Mouse (Mus musculus): ENCODE measurements around the gene Xkr8.
"Not testable (repeated sequence)": the region's sequence is repeated elsewhere in the genome, so short reads cannot be mapped to it uniquely, and the experiment has no call there.

The Xkr8 gene

DNA sequence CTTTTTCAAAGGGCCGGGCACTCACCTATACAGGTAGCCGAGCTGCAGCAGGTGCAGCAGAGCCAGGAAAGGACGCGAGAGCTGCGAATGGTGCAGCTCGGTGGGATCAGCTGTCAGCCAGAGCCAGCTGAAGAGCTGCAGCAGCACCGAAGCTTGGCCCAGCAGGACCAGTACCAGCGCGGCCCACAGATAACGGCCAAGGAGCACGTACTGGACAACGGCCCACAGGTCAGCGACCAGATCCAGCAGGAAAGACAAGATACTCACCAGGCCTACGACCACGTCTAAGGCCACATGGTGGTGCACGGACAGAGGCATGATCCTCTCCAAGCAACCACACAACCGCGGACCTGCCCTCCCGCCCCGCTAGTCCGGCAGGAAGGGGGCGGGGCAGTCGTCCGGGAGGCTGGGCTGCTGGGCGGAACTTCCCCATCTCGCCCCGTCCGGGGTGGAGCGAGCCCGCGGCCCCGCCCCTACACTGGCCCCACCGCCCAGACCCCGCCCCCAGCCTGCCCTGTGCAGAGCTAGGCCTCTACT is at the start of gene Xkr8:
Gene Xkr8, minus strand, starts transcription at position 399 of the 537 bp plus-strand sequence.
- H3K27me3 ChIP-seq (ENCODE audit: insufficient read depth, low read length) = no peaks in the 10 kb centered on the region
- peaks cover 34% of the 10 kb centered on the region for H3K36me3 ChIP-seq (ENCODE audit: insufficient read depth, low read length)
- H3K9me3 ChIP-seq (ENCODE audit: low read length) = peaks cover 7% of the 10 kb centered on the region
- TF ChIP-seq POU5F1 (IDR thresholded peaks at IDR 0.05; ENCODE audit: borderline replicate concordance, low read length) = no peak
- no peak for TF ChIP-seq NANOG (IDR thresholded peaks at IDR 0.05; ENCODE audit: borderline replicate concordance, low read length)
- no peak for TF ChIP-seq CTCF (conservative IDR thresholded peaks at IDR 0.05; ENCODE audit: low read length)
- peak within 1 kb of the TSS; percentile 86 for H3K4me3 ChIP-seq (replicated peaks; ENCODE audit: low read length)
- H3K4me1 ChIP-seq (replicated peaks; ENCODE audit: low read depth, low read length) = peaks cover 56% of the 10 kb centered on the region

DNA sequence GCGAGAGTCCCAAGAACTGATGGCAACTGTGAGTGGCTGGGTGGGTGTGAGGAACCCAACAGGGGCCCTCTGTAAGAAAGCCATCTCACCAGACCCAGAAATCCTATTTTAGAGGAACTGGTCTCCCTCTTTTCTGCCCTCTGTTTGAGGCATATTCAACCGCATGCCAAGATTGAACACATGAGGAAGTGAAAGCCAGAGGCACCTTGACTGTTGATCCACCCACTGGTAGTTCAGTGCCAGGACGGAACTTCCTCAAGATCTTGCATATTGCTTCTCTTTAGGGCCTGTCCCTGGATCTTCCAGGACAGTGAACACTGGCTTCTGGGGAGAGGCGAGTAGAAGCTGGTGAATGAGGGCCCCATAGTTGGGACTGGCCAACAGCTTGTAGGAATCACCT is 47.9 kb upstream of the Xkr8 start:
- Histone ChIP-seq H3K36me3 (ENCODE audit: insufficient read depth, low read length) (peaks cover 58% of the 10 kb centered on the region), H3K4me1 (replicated peaks; ENCODE audit: low read depth, low read length) (peaks cover 48% of the 10 kb centered on the region), H3K4me3 (replicated peaks; ENCODE audit: low read length) (no peak overlapping the region), H3K27me3 (ENCODE audit: insufficient read depth, low read length) (no peaks in the 10 kb centered on the region), H3K9me3 (ENCODE audit: low read length) (no peaks in the 10 kb centered on the region)
- TF ChIP-seq CTCF (conservative IDR thresholded peaks at IDR 0.05; ENCODE audit: low read length) (no peak), POU5F1 (IDR thresholded peaks at IDR 0.05; ENCODE audit: borderline replicate concordance, low read length) (no peak), NANOG (IDR thresholded peaks at IDR 0.05; ENCODE audit: borderline replicate concordance, low read length) (no peak)

DNA sequence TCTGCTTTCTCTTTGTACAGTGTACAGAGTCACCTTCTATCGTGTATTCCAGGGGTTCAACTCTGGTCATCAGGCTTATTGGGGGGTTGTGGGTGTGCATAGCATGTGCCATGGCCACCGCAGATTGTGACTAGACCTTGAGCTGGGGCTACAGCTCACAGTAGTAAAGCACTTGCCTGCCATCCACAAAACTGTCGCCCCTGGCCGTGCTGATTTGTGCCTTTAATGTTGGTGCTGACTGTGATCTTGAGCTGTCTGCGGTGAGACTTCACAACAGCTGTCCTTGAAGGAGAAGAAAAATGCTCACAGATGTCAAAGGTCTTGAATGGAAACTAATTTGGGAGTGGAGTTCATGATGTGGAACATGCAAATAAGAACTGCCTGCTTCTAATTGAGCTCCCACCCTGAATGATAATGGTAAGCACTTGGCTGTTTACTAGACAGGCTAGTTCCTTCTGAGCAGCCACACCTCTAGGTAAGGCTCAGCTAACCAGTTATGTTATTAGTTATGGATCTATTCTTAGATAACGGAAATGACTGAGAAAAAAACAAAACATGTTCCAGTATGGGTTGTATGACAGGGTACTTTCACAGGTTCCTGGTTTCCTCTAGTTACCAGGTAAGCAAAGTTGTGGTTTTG is 46.3 kb upstream of the Xkr8 start:
- H3K4me3 ChIP-seq (replicated peaks; ENCODE audit: low read length) = no peak overlapping the region
- peaks cover 75% of the 10 kb centered on the region for H3K36me3 ChIP-seq (ENCODE audit: insufficient read depth, low read length)
- TF ChIP-seq POU5F1 (IDR thresholded peaks at IDR 0.05; ENCODE audit: borderline replicate concordance, low read length) = no peak
- no peak for TF ChIP-seq NANOG (IDR thresholded peaks at IDR 0.05; ENCODE audit: borderline replicate concordance, low read length)
- TF ChIP-seq CTCF (conservative IDR thresholded peaks at IDR 0.05; ENCODE audit: low read length) = no peak
- H3K4me1 ChIP-seq (replicated peaks; ENCODE audit: low read depth, low read length) = peaks cover 46% of the 10 kb centered on the region
- H3K27me3 ChIP-seq (ENCODE audit: insufficient read depth, low read length) = no peaks in the 10 kb centered on the region
- H3K9me3 ChIP-seq (ENCODE audit: low read length) = no peaks in the 10 kb centered on the region

DNA sequence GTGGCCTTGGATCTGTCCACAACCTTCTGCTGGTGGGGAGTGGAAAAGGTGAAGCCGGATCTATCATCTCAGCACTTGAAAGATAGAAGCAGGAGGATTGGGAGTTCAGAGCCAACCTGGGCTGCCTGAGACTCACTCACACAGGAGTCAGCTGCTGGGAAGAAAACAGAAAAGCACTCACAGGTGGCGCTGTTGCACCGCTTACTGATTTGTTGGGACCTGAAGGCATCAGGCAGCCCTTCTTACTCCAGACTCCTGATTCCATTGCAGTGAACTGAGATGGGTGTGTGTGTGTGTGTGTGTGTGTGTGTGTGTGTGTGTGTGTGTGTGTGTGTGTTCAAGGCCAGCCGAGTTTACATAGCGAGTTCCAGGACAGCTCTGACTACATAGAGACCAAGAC is 44.4 kb upstream of the Xkr8 start:
- Histone ChIP-seq H3K4me1 (replicated peaks; ENCODE audit: low read depth, low read length) (peaks cover 46% of the 10 kb centered on the region), H3K27me3 (ENCODE audit: insufficient read depth, low read length) (no peaks in the 10 kb centered on the region), H3K9me3 (ENCODE audit: low read length) (no peaks in the 10 kb centered on the region), H3K4me3 (replicated peaks; ENCODE audit: low read length) (no peak overlapping the region), H3K36me3 (ENCODE audit: insufficient read depth, low read length) (peaks cover 94% of the 10 kb centered on the region)
- no peak for TF ChIP-seq POU5F1 (IDR thresholded peaks at IDR 0.05; ENCODE audit: borderline replicate concordance, low read length)
- peak; percentile 53 for TF ChIP-seq CTCF (conservative IDR thresholded peaks at IDR 0.05; ENCODE audit: low read length)

DNA sequence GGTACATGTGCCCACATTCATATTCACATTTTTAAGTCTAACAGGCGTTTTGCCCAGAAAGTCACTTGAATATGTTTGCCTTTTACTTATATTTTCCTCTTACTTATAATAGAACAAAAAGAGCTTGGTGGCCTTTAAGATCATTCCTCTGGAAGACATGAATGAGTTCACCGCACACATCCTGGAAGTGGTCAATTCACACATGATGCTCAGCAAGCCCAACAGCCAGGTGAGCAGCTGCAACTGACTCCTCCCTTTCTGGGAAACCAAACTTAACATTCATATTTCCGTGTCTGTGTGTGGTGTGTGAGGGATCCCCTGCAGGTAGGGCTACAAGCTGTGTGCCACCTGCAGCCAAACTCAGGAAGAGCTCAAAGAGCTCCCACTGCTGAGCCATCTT is 42.6 kb upstream of the Xkr8 start:
- Histone ChIP-seq H3K27me3 (ENCODE audit: insufficient read depth, low read length) (no peaks in the 10 kb centered on the region), H3K36me3 (ENCODE audit: insufficient read depth, low read length) (peaks cover 100% of the 10 kb centered on the region), H3K9me3 (ENCODE audit: low read length) (no peaks in the 10 kb centered on the region), H3K4me3 (replicated peaks; ENCODE audit: low read length) (no peak overlapping the region), H3K4me1 (replicated peaks; ENCODE audit: low read depth, low read length) (peaks cover 49% of the 10 kb centered on the region)
- no peak for TF ChIP-seq CTCF (conservative IDR thresholded peaks at IDR 0.05; ENCODE audit: low read length)
- no peak for TF ChIP-seq NANOG (IDR thresholded peaks at IDR 0.05; ENCODE audit: borderline replicate concordance, low read length)
- TF ChIP-seq POU5F1 (IDR thresholded peaks at IDR 0.05; ENCODE audit: borderline replicate concordance, low read length) = no peak

DNA sequence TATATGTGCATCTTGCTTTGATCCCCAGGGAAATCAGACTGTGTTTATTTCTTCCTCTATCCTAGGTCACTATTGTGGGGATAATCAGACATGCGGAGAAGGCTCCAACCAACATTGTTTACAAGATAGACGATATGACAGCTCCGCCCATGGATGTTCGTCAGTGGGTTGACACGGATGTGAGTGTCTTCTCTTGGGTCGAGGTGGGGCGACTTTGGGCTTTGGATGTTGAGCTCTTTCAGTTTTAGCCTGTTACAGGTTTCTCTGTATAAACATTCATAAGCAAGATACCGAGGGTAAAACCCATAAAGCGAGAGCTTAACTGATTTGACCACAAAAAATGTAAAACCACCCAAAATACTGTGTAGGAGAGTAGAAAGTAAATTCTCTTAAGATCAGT is 39.4 kb upstream of the Xkr8 start:
- Histone ChIP-seq H3K4me1 (replicated peaks; ENCODE audit: low read depth, low read length) (peaks cover 37% of the 10 kb centered on the region), H3K27me3 (ENCODE audit: insufficient read depth, low read length) (no peaks in the 10 kb centered on the region), H3K4me3 (replicated peaks; ENCODE audit: low read length) (no peak overlapping the region), H3K36me3 (ENCODE audit: insufficient read depth, low read length) (peaks cover 78% of the 10 kb centered on the region), H3K9me3 (ENCODE audit: low read length) (no peaks in the 10 kb centered on the region)
- TF ChIP-seq POU5F1 (IDR thresholded peaks at IDR 0.05; ENCODE audit: borderline replicate concordance, low read length) = no peak
- TF ChIP-seq NANOG (IDR thresholded peaks at IDR 0.05; ENCODE audit: borderline replicate concordance, low read length) = no peak
- TF ChIP-seq CTCF (conservative IDR thresholded peaks at IDR 0.05; ENCODE audit: low read length) = no peak

DNA sequence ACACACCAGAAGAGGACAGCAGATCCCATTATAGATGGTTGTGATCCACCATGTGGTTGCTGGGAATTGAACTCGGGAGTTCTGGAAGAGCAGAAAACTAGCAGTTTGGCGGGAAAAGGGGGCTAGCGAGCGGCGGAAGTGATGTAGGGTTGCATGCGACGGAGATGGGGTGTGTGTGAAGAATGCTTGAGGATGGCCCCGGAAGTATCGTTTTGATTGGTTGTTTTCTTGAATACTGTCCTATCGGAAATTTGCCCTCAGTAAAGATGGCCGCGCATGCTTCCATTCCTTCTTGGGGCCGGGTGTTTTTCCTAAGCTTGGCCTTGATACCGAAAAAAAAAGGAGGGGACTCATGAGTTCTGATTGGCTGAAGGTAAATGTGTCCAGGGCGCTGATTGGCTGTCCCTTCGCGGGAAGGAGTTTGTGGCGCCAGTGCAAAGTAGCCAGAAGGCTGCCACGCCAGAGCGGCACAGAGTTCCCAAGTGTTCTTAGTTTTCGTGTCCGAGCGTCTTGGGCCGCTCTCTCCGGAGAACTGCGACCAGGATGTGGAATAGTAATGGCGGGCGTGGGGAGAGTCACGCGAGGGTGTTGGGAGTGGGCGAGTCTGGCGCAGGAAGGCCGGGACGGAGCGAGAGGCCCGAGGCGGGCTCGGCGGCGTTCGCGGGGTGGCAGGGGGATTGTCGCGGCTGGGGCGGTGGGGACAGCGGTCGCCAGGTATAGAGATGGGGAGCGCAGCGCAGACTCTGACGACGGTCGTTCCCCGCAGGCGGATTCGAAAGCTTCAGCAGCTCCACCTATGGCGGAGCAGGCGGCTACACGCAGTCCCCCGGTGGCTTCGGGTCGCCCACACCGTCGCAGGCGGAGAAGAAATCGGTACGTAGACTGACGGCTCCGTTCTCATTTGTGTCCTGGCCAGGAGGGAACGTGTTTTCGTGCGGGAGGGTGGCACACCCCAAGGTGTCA is 35.8 kb upstream of the Xkr8 start, which contains the start of gene Rpa2:
Gene Rpa2, plus strand, starts transcription at position 419 of the 963 bp plus-strand sequence.
- TF ChIP-seq CTCF (conservative IDR thresholded peaks at IDR 0.05; ENCODE audit: low read length) (no peak), POU5F1 (IDR thresholded peaks at IDR 0.05; ENCODE audit: borderline replicate concordance, low read length) (no peak), NANOG (IDR thresholded peaks at IDR 0.05; ENCODE audit: borderline replicate concordance, low read length) (no peak)
- no peaks in the 10 kb centered on the region for H3K27me3 ChIP-seq (ENCODE audit: insufficient read depth, low read length)
- H3K4me3 ChIP-seq (replicated peaks; ENCODE audit: low read length) = peak within 1 kb of the TSS; percentile 96
- peaks cover 42% of the 10 kb centered on the region for H3K36me3 ChIP-seq (ENCODE audit: insufficient read depth, low read length)
- no peaks in the 10 kb centered on the region for H3K9me3 ChIP-seq (ENCODE audit: low read length)
- H3K4me1 ChIP-seq (replicated peaks; ENCODE audit: low read depth, low read length) = peaks cover 31% of the 10 kb centered on the region

GRCm38 (mm10) chr4:132763125-132763524 is 30.8 kb upstream of the Xkr8 start:
- H3K27me3 ChIP-seq (ENCODE audit: insufficient read depth, low read length); H3K4me3 ChIP-seq (replicated peaks; ENCODE audit: low read length); H3K36me3 ChIP-seq (ENCODE audit: insufficient read depth, low read length); H3K9me3 ChIP-seq (ENCODE audit: low read length): not testable (repeated sequence)
- peak; percentile 30 for TF ChIP-seq CTCF (conservative IDR thresholded peaks at IDR 0.05; ENCODE audit: low read length)
- H3K4me1 ChIP-seq (replicated peaks; ENCODE audit: low read depth, low read length) = peaks cover 18% of the 10 kb centered on the region

All from E14TG2a.4 (cell line).